Mouse (Mus musculus): ENCODE measurements around the gene Them5. TPM values are rescaled to one million over a fixed set of nuclear protein-coding genes. Genes with fewer than 3 reads are reported as not detected.

Gene Them5
- total RNA-seq, 2 experiments from 2014 or later = not detected

DNA sequence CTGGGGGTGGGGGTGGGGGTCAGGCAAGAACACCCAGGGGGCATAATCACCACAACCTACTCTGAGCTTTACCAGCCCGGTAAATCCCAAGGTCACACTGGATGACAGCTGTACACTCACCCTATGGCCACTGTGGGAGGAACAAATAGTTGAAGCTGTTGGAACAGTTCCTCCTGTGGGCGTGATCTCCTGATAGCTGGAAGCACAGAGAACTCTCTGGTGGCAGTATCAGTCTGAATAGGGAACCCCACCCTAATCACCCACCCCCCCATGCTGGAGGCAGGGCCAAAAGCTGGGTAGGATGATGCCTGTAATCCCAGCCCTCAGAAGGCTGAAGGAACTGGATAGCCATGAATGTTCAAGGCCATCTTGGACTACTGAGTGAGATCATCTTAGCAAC is 27.8 kb downstream of the Them5 start:
- no peak for DNase-seq
- intact Hi-C loops (cut with DNase I) = no loop called here

DNA sequence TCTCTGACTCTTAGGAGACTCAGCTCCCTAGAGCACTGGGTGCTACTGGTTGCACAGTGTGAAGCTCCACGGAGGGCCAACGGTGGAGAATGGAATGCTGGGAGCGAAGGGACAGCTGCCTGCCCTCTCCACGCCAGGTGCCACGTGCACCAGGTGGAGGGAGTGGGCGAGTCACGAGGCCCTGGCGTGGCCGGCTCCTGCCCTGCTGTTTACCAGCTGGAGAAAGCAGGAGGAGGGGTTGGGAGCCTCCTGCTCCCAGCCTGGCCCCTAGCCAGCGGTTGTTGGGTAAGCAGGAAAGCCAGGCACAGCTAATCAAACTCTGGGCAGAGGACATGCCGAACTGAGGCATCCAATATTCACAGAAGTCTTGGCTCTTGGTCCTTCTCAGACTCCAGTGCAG is 29.7 kb downstream of the Them5 start:
- intact Hi-C loops (cut with DNase I) = no loop called here
- peak; percentile 87 to 88 for DNase-seq

DNA sequence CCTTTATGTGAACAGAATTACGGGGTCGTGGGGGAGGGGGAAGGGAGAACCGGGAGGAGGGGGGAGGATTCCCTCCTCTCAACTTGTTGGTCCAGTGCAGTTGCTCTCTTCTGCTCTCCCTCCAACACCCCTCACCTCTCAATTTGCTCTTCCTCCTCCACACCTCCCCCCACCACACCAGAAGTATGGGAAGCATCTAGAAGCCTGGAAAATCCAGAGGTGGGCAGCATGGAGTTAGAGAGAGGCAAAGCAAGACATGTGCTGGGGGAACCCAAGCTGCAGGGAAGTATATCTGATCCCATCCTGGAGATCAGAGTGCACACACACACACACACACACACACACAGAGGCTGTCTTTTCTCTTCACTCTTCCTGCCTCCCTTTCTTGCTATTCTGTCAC is 30.1 kb downstream of the Them5 start:
- intact Hi-C loops (cut with DNase I) = no loop called here
- no peak for DNase-seq

DNA sequence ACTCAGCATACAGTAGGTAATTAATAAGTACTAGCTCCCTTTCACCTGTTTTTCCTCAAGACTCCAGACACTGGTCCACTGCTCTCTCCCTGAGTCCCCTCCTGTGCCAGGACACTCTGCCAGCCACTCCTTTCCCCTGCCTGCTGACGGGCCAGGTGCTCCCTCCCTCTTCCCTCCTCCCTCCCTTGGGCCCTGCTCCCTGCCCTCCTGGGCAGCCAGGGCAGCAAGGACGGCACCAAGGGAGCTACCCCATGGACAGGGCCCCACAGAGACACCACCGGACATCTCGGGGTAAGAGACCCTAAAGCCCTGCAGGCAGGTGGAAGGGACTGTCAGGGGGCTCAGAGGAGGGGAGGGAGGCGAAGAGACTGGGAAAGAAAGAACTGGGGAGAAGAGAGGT is 30.7 kb downstream of the Them5 start, which contains the start of gene Rorc:
Rorc (plus strand) TSS at position 154 of the 400 bp plus-strand sequence.
- intact Hi-C loops (cut with DNase I) = no loop called here
- peak; percentile 68 to 72 for DNase-seq

DNA sequence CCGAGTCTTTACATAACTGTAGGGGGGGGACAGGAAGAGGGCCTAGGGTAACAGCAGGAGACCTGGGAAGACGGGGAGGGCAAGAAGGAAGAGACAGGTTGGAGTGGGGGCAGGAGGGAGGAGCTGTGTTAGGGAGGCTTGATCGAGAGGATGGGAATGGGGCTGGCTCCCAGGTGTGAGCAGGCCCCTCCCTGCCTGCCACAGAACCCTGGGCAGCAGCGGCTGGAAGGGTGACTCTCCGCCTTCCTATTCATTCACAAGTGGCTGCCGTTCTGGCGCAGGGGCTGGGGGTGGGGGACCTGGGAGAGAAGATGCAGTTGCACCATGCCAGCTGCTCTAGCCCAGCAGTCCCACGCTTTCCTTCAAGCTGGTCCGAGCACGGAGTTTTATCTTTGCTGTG is 31.2 kb downstream of the Them5 start:
- intact Hi-C loops (cut with DNase I) = no loop called here
- DNase-seq = no peak

DNA sequence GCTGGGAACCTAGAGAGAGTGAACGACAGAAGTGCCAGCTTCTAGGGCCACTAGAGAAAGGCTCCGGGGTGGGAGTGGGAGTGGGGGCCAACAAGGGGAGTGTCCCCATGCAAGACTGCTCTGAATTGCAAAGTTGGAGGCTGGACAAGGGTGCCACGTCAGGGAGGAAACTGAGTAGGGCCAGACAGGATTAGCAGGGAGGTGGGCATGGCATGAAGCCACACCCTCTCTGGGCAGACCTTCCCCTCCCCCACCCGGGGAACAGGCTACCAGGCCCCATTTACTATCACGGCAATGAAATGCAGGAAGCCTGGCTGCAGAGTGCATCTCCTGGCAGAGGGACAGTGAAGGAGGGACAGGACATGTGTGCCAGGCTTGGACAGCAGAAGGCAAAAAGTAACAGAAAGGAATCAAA is 31.7 kb downstream of the Them5 start:
- DNase-seq = peak; percentile 37 to 43
- intact Hi-C loops (cut with DNase I) = loop anchor here (2.0 kb wide), 1 partner anchor 65 kb away; no protein-coding TSS in a partner anchor

DNA sequence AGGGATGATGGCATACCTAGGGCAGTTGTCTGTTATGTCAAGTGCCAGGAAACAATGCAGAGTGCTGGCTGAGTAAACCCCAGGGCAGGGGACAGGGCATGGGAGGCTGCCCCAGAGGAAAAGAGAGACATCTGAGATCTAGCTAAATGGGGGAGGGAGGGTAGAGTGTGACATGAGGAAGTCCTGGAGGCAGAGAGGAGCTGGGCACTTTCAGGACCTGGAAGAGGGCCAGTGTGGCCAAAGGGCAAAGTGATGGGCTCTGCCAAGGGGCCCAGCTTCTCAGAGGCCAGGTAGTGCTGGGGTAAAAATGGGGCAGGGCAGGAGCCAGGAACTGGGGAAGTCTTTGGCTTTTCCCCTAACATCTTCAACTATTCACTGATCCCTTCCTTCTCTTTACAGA is 32.7 kb downstream of the Them5 start:
- DNase-seq = no peak
- intact Hi-C loops (cut with DNase I) = loop anchor here (2.0 kb wide), 1 partner anchor 64 kb away; no protein-coding TSS in a partner anchor

DNA sequence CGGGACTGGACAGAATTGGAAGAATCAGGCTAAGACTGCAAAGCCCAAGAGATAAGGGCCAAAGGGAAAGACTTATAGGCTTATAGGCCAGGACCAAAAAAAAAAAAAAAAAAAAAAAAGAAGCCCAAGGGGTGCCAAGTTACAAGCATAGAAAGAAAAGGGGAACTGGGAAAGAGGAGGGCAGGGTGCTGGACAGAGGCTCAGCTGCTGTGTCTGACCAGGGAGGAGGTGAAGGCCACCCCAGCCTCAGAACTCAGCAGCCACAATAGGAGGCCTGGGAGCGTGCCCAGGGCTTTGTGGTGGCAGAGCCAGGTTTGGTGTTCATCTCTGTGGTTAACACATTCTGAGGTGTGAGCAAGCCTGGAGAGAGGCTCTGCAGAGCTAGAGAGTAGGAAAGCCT is 33.2 kb downstream of the Them5 start:
- no peak for DNase-seq
- intact Hi-C loops (cut with DNase I) = loop anchor here (2.0 kb wide), 1 partner anchor 64 kb away; no protein-coding TSS in a partner anchor

DNA sequence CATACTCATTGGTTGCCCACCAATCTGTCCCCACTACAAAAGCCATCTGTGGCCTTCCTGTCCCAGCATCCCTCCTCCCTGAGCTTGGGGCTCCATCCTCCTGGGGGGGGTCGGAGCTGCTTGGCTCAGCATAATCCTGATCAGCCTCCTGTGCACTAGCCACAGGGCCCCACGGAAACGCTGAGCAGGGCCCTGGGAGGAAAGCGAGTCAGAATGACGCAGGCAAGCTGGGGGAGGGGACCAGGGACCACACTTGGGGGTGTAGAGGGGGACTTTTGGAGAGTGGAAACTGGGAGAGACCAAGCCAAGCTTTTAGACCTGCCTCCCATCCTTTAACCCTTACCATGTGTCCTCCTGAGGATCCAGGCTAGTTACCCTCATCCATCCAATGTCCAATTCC is 34.0 kb downstream of the Them5 start:
- intact Hi-C loops (cut with DNase I) = loop anchor here (2.0 kb wide), 1 partner anchor 63 kb away; no protein-coding TSS in a partner anchor
- no peak for DNase-seq

DNA sequence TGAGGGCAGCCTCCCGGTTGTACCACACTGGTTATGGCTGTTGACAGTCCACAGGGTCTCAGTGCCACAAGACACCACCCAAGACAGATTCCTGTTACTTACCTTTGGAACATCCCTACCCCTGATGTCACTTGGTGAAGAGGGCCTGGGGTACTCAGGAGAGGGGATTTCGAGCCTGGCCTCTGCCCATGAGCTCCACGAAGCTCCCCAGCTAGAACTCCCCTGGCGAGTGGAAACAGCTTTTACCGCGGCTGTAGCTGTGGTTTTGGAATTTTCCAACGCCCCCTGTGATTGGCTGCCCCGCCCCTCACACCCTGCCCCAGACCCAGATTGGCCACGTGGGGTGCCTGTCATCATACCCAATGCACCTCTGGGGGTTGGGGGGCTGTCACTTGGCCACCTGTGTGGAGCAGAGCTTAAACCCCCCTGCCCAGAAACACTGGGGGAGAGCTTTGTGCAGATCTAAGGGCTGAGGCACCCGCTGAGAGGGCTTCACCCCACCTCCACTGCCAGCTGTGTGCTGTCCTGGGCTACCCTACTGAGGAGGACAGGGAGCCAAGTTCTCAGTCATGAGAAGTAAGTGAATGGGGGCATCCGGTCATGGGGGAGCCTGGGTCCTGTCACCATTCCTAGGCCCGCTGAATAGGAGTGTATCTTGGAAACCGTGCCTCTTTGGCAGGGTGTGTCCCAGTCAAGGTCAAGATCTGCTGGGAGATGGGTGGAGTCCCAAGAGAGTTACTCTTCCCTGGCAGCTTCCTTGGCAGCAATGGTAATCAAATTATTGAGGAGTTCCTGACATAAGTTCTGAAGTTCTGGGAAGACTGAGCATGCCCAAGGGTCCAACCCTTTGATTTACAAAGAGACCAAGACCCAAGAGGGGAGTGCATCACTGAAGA is 35.4 kb downstream of the Them5 start:
- intact Hi-C loops (cut with DNase I) = no loop called here
- no peak for DNase-seq

DNA sequence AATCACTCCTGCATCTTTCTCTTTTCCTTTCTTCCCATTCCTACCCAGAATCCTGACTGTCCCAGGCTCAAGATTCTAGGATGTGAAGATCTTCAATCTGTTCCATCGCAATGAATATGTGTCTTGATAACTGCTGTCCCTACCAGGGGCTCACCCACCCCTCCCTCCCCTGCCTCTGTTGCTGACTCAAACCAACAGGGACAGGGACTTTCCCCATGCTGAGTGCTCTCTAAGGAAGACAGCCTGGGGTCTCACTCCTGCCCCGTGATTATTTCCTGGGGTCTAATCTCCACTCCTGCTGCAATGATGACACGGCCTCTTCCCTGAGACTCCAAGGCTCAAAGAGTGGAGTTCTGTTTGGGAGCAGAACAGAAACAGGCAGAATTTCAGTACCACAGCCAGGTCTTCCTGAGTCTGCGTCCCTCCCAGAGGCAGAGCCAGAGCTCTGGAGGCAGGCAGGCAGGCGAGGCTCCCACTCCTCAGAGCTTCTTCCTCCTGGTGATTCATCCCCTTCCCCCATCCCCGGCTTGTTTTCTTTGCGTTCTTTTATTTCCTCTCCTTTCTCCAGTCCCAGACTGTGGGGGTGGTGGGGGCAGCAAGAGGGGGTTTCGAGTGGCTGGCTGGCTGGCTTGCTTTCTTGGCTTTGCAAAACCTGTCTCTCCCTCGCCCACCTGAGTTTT is 38.1 kb downstream of the Them5 start:
- intact Hi-C loops (cut with DNase I) = no loop called here
- no peak for DNase-seq

DNA sequence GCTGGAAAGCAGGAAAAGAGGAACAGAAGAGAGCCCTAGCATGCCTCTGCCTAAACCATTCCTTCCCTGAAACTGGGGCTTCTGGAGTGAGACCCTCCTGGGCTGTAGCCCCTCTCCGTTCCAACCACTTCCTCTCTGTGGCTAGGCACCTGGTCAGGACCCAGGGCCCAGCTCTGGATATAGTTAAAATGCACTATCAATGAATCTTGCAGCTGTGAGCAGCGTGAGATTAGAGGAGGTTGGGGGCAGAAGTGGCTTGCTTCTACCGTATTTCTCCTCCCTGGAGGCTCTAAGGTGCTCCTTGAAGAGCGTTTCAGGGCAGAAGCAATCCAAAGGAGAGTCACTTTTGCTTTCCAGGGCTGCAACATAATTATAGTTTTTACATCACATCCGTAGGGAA is 40.4 kb downstream of the Them5 start:
- DNase-seq = no peak
- intact Hi-C loops (cut with DNase I) = no loop called here

DNA sequence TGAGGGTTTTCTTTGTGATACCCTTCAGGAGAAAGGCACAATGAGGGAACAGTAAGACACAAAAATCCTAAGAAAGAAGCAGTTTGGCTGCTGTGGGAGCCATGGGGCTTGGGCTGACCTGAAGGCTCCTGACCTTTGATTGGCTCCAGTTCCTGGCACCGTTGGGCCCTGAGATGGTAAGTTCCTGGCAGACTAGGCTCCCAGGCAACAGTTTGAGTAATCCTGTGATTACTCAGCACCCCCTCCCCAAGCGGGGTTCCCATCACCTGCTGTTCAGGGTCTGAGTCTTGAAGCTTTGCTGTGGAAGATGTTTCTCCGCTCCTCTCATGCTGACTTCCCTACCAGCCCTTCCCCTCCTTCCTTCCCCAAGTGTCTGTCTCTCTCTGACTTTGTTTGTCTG is 41.6 kb downstream of the Them5 start:
- DNase-seq = no peak
- intact Hi-C loops (cut with DNase I) = no loop called here

DNA sequence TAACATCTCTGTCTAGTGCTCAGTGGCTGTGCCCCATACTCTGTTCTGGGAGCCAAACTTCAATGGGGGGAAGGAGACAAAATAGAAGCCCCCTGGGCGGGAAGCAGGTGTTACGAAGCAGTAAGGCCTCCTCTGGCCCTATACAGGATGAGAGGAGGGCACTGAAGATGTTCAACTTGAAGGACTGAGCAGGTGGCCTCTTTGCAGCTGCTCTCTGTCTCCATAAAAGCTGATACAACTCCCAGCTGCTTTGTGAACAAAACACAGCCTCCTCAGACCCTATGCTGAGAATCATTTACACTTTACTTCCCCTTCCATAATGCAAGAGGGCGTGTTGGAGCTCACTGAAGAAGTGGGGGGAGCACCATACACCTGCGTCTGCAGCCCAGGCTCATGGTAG is 44.8 kb downstream of the Them5 start:
- intact Hi-C loops (cut with DNase I) = no loop called here
- no peak for DNase-seq

DNA sequence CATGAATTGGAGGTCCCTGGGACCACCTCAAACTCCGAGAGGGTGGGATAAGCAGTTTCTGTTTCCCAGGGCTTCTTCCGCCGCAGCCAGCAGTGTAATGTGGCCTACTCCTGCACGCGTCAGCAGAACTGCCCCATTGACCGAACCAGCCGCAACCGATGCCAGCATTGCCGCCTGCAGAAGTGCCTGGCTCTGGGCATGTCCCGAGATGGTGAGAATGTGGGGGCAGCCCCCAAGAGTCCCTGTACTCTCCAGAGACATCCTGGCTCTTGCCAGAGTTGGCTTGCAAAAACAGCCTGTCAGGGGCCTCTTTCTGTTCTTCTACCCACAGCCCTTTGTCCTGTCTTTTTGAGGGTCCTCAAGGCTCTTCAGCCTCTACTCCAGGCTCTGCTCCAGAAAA is 45.5 kb downstream of the Them5 start:
- DNase-seq = no peak
- intact Hi-C loops (cut with DNase I) = no loop called here

DNA sequence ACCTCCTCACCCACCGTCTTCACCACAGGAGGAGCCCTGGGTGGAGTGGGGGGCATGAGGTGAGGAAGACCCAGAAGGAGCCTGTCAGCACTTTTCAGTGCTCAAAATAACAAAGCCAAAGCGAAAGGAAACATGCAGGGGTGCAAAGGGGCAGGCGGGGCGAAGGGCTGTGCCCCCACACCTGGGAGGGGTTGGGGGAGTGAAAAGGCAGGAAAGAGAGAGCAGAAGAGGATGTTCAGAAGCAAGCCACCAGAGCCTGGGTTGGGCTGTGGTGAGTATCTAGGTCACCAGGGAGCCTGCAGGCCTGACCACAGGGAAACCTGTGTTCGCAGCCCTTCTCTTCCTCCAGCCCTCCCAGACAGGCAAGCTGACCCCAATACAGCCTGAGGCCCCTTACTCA is 46.1 kb downstream of the Them5 start:
- DNase-seq = no peak
- intact Hi-C loops (cut with DNase I) = no loop called here

DNA sequence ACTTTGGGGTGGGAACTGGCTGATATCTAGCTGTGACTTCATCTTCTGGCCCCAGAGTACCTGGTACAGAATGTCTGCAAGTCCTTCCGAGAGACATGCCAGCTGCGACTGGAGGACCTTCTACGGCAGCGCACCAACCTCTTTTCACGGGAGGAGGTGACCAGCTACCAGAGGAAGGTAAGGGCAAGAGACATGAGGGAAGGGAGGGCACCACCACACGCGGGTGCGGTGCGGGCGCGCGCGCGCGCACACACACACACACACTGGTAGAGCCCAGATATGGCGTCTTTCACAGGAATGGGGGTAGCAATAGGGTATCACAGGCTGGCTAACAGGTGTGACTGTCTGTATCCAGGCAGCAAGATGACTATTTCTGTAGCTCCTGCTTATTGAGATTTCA is 47.5 kb downstream of the Them5 start:
- intact Hi-C loops (cut with DNase I) = no loop called here
- no peak for DNase-seq

DNA sequence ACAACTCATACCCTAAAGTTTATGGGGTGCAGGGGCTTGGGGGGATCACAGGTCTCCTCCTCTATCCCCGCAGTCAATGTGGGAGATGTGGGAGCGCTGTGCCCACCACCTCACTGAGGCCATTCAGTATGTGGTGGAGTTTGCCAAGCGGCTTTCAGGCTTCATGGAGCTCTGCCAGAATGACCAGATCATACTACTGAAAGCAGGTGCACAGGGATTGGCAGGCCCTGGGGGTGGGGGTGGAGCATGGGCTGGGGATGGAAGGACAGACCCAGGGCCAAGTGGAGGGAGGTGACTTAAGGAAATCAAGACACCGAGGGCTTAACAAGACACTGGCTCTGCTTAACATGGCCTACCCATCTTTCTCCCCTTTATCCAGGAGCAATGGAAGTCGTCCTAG is 49.1 kb downstream of the Them5 start:
- DNase-seq = no peak
- intact Hi-C loops (cut with DNase I) = no loop called here

DNA sequence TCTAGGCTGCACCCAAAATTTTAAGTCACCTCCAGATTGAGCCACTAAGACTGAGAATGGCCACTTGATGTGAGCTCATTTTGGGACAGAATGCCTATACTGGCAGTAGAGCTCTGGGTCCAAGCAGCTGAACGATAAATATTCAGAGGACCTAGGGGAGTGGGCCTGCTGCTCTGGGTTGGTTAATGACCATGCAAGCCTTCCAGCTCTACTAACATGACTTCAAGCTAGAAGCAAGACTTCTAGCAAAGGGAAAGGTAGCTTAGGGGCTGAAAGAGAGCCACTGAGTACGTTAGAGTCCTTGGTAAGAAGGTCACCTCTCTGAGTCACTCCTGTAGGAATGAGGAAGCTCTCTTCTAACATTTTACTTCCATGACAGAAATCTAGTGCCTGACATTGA is 50.2 kb downstream of the Them5 start:
- intact Hi-C loops (cut with DNase I) = no loop called here
- DNase-seq = no peak

DNA sequence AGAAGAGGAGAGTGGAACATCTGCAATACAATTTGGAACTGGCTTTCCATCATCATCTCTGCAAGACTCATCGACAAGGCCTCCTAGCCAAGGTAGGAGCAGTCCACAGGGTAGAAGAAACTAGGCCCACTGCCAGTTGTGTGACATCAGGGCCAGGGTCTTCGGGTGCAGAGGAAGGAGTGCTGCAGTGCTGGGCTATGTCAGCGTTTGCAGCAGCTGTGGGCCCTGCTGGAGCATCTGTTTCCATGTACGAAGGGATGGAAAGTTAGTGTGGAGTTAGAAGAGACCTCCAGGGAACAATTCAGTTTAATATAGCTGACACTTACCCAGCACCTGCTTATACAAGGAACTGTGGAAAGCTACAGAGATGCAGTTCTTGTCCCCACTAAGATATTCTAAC is 51.1 kb downstream of the Them5 start:
- intact Hi-C loops (cut with DNase I) = no loop called here
- DNase-seq = no peak

DNA sequence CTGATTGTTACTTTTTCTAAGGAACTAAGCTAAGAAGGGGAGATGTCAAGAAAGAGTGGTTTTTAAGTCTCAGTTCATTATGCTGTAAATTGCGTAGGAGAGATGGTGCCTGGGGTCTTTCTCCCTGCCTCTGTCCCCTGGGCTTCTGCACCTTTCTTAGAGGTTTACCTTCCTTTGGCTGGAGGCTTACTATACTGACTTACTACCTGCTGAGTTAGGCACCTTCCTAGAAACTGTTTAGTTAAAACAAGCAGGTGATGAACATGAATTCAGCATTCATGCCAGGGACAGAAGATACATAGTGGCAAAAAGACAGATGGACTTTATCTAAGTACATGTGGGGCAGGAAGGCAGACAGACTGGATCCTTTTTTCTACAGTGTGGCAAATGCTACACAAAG is 54.4 kb downstream of the Them5 start:
- no peak for DNase-seq
- intact Hi-C loops (cut with DNase I) = no loop called here

DNA sequence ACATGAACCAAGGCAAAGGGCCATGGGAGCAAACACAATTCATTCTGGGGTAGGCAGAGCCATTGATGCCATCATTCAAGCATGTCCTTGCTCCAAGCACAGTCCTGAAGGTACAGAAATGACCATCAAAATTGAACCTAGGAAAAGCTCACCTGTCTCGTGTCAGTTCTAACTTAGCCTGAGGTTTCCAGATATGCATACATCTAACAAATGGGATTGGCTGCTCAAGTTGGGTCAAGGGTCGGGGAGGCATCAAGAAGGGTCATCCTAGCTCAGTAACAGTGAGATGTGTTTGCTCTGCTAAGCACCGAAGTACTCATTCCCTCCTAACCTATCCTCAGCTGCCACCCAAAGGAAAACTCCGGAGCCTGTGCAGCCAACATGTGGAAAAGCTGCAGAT is 55.0 kb downstream of the Them5 start:
- no peak for DNase-seq
- intact Hi-C loops (cut with DNase I) = no loop called here

All from heart, postnatal 10 days (tissue).